Mouse (Mus musculus): Measurements from ENCODE around the gene Rab1a. TPM values are rescaled to one million over a fixed set of nuclear protein-coding genes. Genes with fewer than 3 reads are reported as not detected.
"Not testable (repeated sequence)": the region's sequence is repeated elsewhere in the genome, so short reads cannot be mapped to it uniquely, and the experiment has no call there.

The Rab1a gene
- polyA plus RNA-seq, 1 experiment, result 96.8 TPM

DNA sequence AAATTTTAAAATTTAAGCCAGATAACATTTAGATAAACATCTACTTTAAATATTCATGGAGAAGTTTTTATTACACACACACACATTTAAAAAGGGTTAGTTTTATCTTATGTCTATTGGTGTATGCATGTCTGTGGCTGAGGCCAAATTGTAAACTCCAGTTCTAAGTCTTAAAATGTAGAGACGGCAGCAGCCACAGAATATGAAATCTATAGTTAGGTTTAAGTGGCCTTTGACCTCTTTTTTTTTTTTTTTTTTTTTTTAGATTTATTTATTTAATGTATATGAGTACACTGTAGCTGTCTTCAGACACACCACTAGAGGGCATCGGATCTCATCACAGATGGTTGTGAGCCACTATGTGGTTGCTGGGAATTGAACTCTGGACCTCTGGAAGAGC lies 6.4 kb downstream of the Rab1a start:
- Histone ChIP-seq H3K4me3 (ENCODE audit: insufficient read depth, poor library complexity, severe bottlenecking) (no peak overlapping the region), H3K79me2 (ENCODE audit: control insufficient read depth, insufficient read depth) (peaks cover 100% of the 10 kb centered on the region), H3K36me3 (ENCODE audit: control insufficient read depth, insufficient read depth) (peaks cover 40% of the 10 kb centered on the region), H3K27me3 (ENCODE audit: control insufficient read depth, insufficient read depth, insufficient read length) (no peaks in the 10 kb centered on the region), H3ac (ENCODE audit: control insufficient read depth, insufficient read length, low read depth) (no peak overlapping the region), H3K79me3 (ENCODE audit: low read depth) (peaks cover 100% of the 10 kb centered on the region)
- no peak for TF ChIP-seq USF1 (IDR thresholded peaks at IDR 0.05; ENCODE audit: low read depth)
- TF ChIP-seq MYOD1 (IDR thresholded peaks at IDR 0.05; ENCODE audit: control insufficient read depth, insufficient read length, low read depth), result no peak

DNA sequence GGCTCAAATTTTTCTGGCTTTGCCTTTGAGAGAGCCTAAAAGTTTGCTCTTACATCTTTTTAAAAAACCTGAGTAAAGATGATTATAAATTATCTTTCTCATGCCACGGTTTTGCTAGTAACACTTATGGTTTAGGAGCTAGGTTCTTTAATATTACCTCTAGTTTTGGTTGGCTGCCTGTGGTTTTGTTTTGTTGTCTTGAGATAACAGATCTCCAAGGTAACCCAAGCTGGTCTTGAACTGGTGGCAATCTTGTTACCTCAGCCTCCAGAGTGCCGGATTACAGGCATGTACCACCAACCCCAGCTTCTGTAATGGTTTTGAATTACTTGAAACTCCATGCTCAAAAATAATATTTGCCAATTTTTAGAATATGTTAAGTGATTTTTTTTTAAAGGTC lies 10.6 kb downstream of the Rab1a start:
- TF ChIP-seq USF1 (IDR thresholded peaks at IDR 0.05; ENCODE audit: low read depth) (no peak), CEBPB (IDR thresholded peaks at IDR 0.05; ENCODE audit: low read depth) (no peak), MYOG (IDR thresholded peaks at IDR 0.05; ENCODE audit: control insufficient read depth, extremely low read depth, insufficient read length) (no peak), MAX (IDR thresholded peaks at IDR 0.05) (no peak), FOSL1 (IDR thresholded peaks at IDR 0.05; ENCODE audit: insufficient read depth, low read length, poor library complexity, severe bottlenecking) (no peak), MYOD1 (IDR thresholded peaks at IDR 0.05; ENCODE audit: control insufficient read depth, insufficient read length, low read depth) (no peak)
- Histone ChIP-seq H3K27me3 (ENCODE audit: control insufficient read depth, insufficient read depth, insufficient read length) (no peaks in the 10 kb centered on the region), H3ac (ENCODE audit: control insufficient read depth, insufficient read length, low read depth) (no peak overlapping the region), H3K79me2 (ENCODE audit: control insufficient read depth, insufficient read depth) (peaks cover 100% of the 10 kb centered on the region), H3K36me3 (ENCODE audit: control insufficient read depth, insufficient read depth) (peaks cover 34% of the 10 kb centered on the region), H3K4me3 (ENCODE audit: insufficient read depth, poor library complexity, severe bottlenecking) (no peak overlapping the region), H3K79me3 (ENCODE audit: low read depth) (peaks cover 94% of the 10 kb centered on the region)

DNA sequence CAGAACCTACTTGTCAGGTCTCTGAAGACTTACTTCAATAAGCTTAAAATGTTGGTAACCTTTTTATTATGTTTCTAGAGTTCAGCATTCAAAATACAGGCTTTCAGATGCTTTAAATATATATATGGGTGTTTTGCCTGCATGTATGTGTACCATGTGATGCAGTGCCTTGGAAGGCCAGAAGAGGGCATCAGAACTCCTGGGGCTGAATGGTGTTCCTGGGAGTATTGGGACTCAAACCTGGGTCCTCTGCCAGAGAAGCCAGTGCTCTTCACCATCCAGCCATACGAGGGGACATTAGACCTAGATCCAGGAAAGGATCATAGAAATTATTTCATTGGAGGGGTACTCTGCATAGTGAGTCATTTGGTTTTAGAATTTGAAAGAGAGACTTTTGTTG lies 13.5 kb downstream of the Rab1a start:
- Histone ChIP-seq H3K36me3 (ENCODE audit: control insufficient read depth, insufficient read depth) (peaks cover 49% of the 10 kb centered on the region), H3K79me2 (ENCODE audit: control insufficient read depth, insufficient read depth) (peaks cover 100% of the 10 kb centered on the region), H3K4me3 (ENCODE audit: insufficient read depth, poor library complexity, severe bottlenecking) (no peak overlapping the region), H3ac (ENCODE audit: control insufficient read depth, insufficient read length, low read depth) (no peak overlapping the region), H3K27me3 (ENCODE audit: control insufficient read depth, insufficient read depth, insufficient read length) (no peaks in the 10 kb centered on the region), H3K79me3 (ENCODE audit: low read depth) (peaks cover 85% of the 10 kb centered on the region)
- peak; percentile 9 for TF ChIP-seq USF1 (IDR thresholded peaks at IDR 0.05; ENCODE audit: low read depth)
- no peak for TF ChIP-seq CTCF (IDR thresholded peaks at IDR 0.05; ENCODE audit: control insufficient read depth, insufficient read depth, insufficient read length)

DNA sequence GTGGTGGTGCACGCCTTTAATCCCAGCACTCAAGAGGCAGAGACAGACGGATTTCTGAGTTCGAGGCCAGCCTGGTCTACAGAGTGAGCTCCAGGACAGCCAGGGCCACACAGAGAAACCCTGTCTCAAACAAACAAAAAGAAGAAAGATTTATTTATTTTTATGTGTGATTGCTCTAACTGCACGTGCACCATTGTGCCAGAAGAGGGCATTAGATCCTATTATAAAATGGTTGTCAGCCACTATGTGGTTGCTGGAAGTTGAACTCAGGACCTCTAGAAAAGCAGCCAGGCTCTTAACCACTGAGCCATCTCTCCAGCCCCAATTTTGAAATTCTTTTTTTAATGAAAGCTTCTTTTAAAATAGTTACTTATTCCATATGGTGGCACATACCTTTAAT lies 15.2 kb downstream of the Rab1a start:
- Histone ChIP-seq H3K36me3 (ENCODE audit: control insufficient read depth, insufficient read depth) (peaks cover 65% of the 10 kb centered on the region), H3K4me3 (ENCODE audit: insufficient read depth, poor library complexity, severe bottlenecking) (no peak overlapping the region), H3K79me3 (ENCODE audit: low read depth) (peaks cover 83% of the 10 kb centered on the region), H3K27me3 (ENCODE audit: control insufficient read depth, insufficient read depth, insufficient read length) (no peaks in the 10 kb centered on the region), H3K79me2 (ENCODE audit: control insufficient read depth, insufficient read depth) (peaks cover 100% of the 10 kb centered on the region), H3ac (ENCODE audit: control insufficient read depth, insufficient read length, low read depth) (no peak overlapping the region)
- TF ChIP-seq CEBPB (IDR thresholded peaks at IDR 0.05; ENCODE audit: low read depth) (no peak), MYOD1 (IDR thresholded peaks at IDR 0.05; ENCODE audit: control insufficient read depth, insufficient read length, low read depth) (no peak), USF1 (IDR thresholded peaks at IDR 0.05; ENCODE audit: low read depth) (no peak), MAX (IDR thresholded peaks at IDR 0.05) (no peak), FOSL1 (IDR thresholded peaks at IDR 0.05; ENCODE audit: insufficient read depth, low read length, poor library complexity, severe bottlenecking) (no peak), CTCF (IDR thresholded peaks at IDR 0.05; ENCODE audit: control insufficient read depth, insufficient read depth, insufficient read length) (no peak), MYOG (IDR thresholded peaks at IDR 0.05; ENCODE audit: control insufficient read depth, extremely low read depth, insufficient read length) (no peak)

GRCm38 (mm10) chr11:20217227-20217626 lies 16.0 kb downstream of the Rab1a start:
- peaks cover 99% of the 10 kb centered on the region for H3K79me2 ChIP-seq (ENCODE audit: control insufficient read depth, insufficient read depth)
- H3K4me3 ChIP-seq (ENCODE audit: insufficient read depth, poor library complexity, severe bottlenecking), result no peak overlapping the region
- H3K36me3 ChIP-seq (ENCODE audit: control insufficient read depth, insufficient read depth), result peaks cover 70% of the 10 kb centered on the region
- no peak for TF ChIP-seq MYOD1 (IDR thresholded peaks at IDR 0.05; ENCODE audit: control insufficient read depth, insufficient read length, low read depth)
- no peak for TF ChIP-seq MYOG (IDR thresholded peaks at IDR 0.05; ENCODE audit: control insufficient read depth, extremely low read depth, insufficient read length)
- TF ChIP-seq MAX (IDR thresholded peaks at IDR 0.05), result no peak
- TF ChIP-seq USF1 (IDR thresholded peaks at IDR 0.05; ENCODE audit: low read depth), result no peak
- no peak for TF ChIP-seq FOSL1 (IDR thresholded peaks at IDR 0.05; ENCODE audit: insufficient read depth, low read length, poor library complexity, severe bottlenecking)
- TF ChIP-seq CTCF (IDR thresholded peaks at IDR 0.05; ENCODE audit: control insufficient read depth, insufficient read depth, insufficient read length), result no peak
- no peak for TF ChIP-seq CEBPB (IDR thresholded peaks at IDR 0.05; ENCODE audit: low read depth)
- H3K27me3 ChIP-seq (ENCODE audit: control insufficient read depth, insufficient read depth, insufficient read length), result no peaks in the 10 kb centered on the region
- peaks cover 77% of the 10 kb centered on the region for H3K79me3 ChIP-seq (ENCODE audit: low read depth)
- H3ac ChIP-seq (ENCODE audit: control insufficient read depth, insufficient read length, low read depth), result no peak overlapping the region

DNA sequence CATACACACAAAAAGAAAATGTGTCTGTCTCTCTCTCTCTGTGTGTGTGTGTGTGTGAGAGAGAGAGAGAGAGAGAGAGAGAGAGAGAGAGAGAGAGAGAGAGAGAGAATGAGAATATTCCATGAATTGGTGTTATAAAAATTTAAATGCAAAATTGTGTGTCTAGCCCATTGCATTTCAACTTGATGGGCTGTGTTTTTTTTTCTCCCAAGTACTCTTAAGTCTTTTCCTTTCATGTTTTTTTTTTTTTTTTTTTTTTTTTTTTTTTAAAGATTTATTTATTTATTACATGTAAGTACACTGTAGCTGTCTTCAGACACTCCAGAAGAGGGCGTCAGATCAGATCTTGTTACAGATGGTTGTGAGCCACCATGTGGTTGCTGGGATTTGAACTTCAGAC lies 20.4 kb downstream of the Rab1a start:
- H3K79me2 ChIP-seq (ENCODE audit: control insufficient read depth, insufficient read depth), result peaks cover 69% of the 10 kb centered on the region
- peaks cover 95% of the 10 kb centered on the region for H3K36me3 ChIP-seq (ENCODE audit: control insufficient read depth, insufficient read depth)
- H3K27me3 ChIP-seq (ENCODE audit: control insufficient read depth, insufficient read depth, insufficient read length); H3ac ChIP-seq (ENCODE audit: control insufficient read depth, insufficient read length, low read depth); H3K4me3 ChIP-seq (ENCODE audit: insufficient read depth, poor library complexity, severe bottlenecking): not testable (repeated sequence)
- H3K79me3 ChIP-seq (ENCODE audit: low read depth), result peaks cover 45% of the 10 kb centered on the region
